17 mouse cellular contexts compared by ENCODE assay signal in the genomic region with DNA sequence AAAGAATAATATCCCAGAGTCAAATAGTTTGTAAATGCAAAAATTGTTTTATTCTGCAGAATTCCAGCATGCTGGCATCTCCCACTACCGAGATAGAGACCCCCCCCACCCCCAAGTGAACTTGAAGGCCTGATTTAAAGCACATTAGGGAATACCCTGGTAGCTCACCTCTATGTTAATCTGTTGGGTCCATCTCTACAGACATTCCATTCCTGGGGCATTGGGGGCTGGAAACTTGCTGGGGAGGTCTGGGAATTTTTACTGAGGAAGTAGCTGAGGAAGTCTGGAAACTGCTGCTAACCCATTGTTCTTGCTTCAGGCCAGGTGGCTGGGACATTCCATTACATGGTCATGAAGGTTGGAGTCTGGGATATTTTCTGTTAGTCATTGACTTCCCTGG.
"Had no signal": no experiment of that assay in that cellular context is flagged by ENCODE, and none has a peak within 500 bp of the region (broad histone marks: within the 10 kb centered on the region; RNA-seq: fewer than 3 reads in every experiment).

No protein-coding gene starts in this region.

- H3K27ac ChIP-seq: midbrain, embryonic 10.5 days; midbrain, embryonic 12.5 days; neural tube, embryonic 13.5 days; neural tube, embryonic 15.5 days had no signal

- H3K9me3 ChIP-seq: midbrain, embryonic 12.5 days; neural tube, embryonic 15.5 days had no signal

- DNase-seq: lung, embryonic 14.5 days; lung, postnatal 10 days; lung, postnatal 4 days; midbrain, embryonic 14.5 days; retina, postnatal 1 day; right cerebral cortex, adult 18-20 months; right cerebral cortex, postnatal 25 days; right cerebral cortex, postnatal 4 days; spleen, adult 18-20 months; thymus, adult 18-20 months; thymus, postnatal 14 days; thymus, postnatal 36 days had no signal

- H3K4me3 ChIP-seq: midbrain, embryonic 10.5 days; midbrain, embryonic 12.5 days; myocyte; neural tube, embryonic 13.5 days; neural tube, embryonic 15.5 days had no signal

- H3K36me3 ChIP-seq: midbrain, embryonic 10.5 days; midbrain, embryonic 12.5 days; neural tube, embryonic 13.5 days; neural tube, embryonic 15.5 days had no signal

- H3K4me1 ChIP-seq: midbrain, embryonic 10.5 days; midbrain, embryonic 12.5 days; neural tube, embryonic 13.5 days; neural tube, embryonic 15.5 days had no signal

- H3K27me3 ChIP-seq: midbrain, embryonic 12.5 days; neural tube, embryonic 13.5 days; neural tube, embryonic 15.5 days had no signal
